Mouse (Mus musculus): Measurements from ENCODE around the gene Wnt6. TPM values are rescaled to one million over a fixed set of nuclear protein-coding genes. Genes with fewer than 3 reads are reported as not detected.

Gene Wnt6
- polyA plus RNA-seq (2014; fragmentation: Illumina TruSeq; extraction: RNeasy Lipid Tissue Mini Kit (QIAGEN cat#74804)): 4.9 TPM

GRCm38 (mm10) chr1:74771845-74771930 lies at the start of gene Wnt6:
Gene Wnt6 (plus strand): TSS chr1:74771892.

GRCm38 (mm10) chr1:74748643-74749271 lies 22.9 kb upstream of the Wnt6 start, which contains the start of gene Prkag3:
Gene Prkag3 (minus strand): TSS chr1:74749221.

GRCm38 (mm10) chr1:74791249-74791648 lies 19.6 kb downstream of the Wnt6 start, which contains the start of gene Wnt10a:
Gene Wnt10a (plus strand): TSS chr1:74791516.

Other genes starting within 250 kb of the Wnt6 start
- not detected for gene Plcd4, start 229.0 kb upstream of the Wnt6 start, polyA plus RNA-seq (2014; fragmentation: Illumina TruSeq; extraction: RNeasy Lipid Tissue Mini Kit (QIAGEN cat#74804))
- gene Usp37, start 227.6 kb upstream of the Wnt6 start, polyA plus RNA-seq (2014; fragmentation: Illumina TruSeq; extraction: RNeasy Lipid Tissue Mini Kit (QIAGEN cat#74804)): 46.6 TPM
- 7.6 TPM for gene Zfp142, start 183.6 kb upstream of the Wnt6 start, polyA plus RNA-seq (2014; fragmentation: Illumina TruSeq; extraction: RNeasy Lipid Tissue Mini Kit (QIAGEN cat#74804))
- 4.4 TPM for gene Bcs1l, start 183.6 kb upstream of the Wnt6 start, polyA plus RNA-seq (2014; fragmentation: Illumina TruSeq; extraction: RNeasy Lipid Tissue Mini Kit (QIAGEN cat#74804))
- gene Rnf25, start 170.5 kb upstream of the Wnt6 start, polyA plus RNA-seq (2014; fragmentation: Illumina TruSeq; extraction: RNeasy Lipid Tissue Mini Kit (QIAGEN cat#74804)): 14.6 TPM
- gene Stk36, start 170.4 kb upstream of the Wnt6 start, polyA plus RNA-seq (2014; fragmentation: Illumina TruSeq; extraction: RNeasy Lipid Tissue Mini Kit (QIAGEN cat#74804)): 4.6 TPM
- 39.3 TPM for gene Ttll4, start 110.1 kb upstream of the Wnt6 start, polyA plus RNA-seq (2014; fragmentation: Illumina TruSeq; extraction: RNeasy Lipid Tissue Mini Kit (QIAGEN cat#74804))
- 2.5 TPM for gene Cyp27a1, start 58.3 kb upstream of the Wnt6 start, polyA plus RNA-seq (2014; fragmentation: Illumina TruSeq; extraction: RNeasy Lipid Tissue Mini Kit (QIAGEN cat#74804))
- gene Prkag3, start 22.7 kb upstream of the Wnt6 start, polyA plus RNA-seq (2014; fragmentation: Illumina TruSeq; extraction: RNeasy Lipid Tissue Mini Kit (QIAGEN cat#74804)): not detected
- gene Wnt10a, start 19.6 kb downstream of the Wnt6 start, polyA plus RNA-seq (2014; fragmentation: Illumina TruSeq; extraction: RNeasy Lipid Tissue Mini Kit (QIAGEN cat#74804)): not detected
- gene Cdk5r2, start 83.0 kb downstream of the Wnt6 start, polyA plus RNA-seq (2014; fragmentation: Illumina TruSeq; extraction: RNeasy Lipid Tissue Mini Kit (QIAGEN cat#74804)): not detected
- not detected for gene Fev, start 113.5 kb downstream of the Wnt6 start, polyA plus RNA-seq (2014; fragmentation: Illumina TruSeq; extraction: RNeasy Lipid Tissue Mini Kit (QIAGEN cat#74804))
- gene Cryba2, start 121.3 kb downstream of the Wnt6 start, polyA plus RNA-seq (2014; fragmentation: Illumina TruSeq; extraction: RNeasy Lipid Tissue Mini Kit (QIAGEN cat#74804)): not detected
- gene Cfap65, start 163.7 kb downstream of the Wnt6 start, polyA plus RNA-seq (2014; fragmentation: Illumina TruSeq; extraction: RNeasy Lipid Tissue Mini Kit (QIAGEN cat#74804)): 0.91 TPM
- 0.88 TPM for gene Ihh, start 179.8 kb downstream of the Wnt6 start, polyA plus RNA-seq (2014; fragmentation: Illumina TruSeq; extraction: RNeasy Lipid Tissue Mini Kit (QIAGEN cat#74804))